Mouse (Mus musculus) limb, embryonic 11.5 days (tissue): ENCODE measurements around the gene Fmn2. TPM values are rescaled to one million over a fixed set of nuclear protein-coding genes. Genes with fewer than 3 reads are reported as not detected.

ENCODE experiments used
- ATAC-seq: fragments of 200-750 bp; cut with Nextera tagmentation; 2 replicates; pipeline ENCODE4 v1.8.0; 2017; ENCODE audit warnings: low read depth; ENCODE audit not compliant: insufficient number of reproducible peaks, low FRiP score, low TSS enrichment
- DNase-seq: peaks from one replicate; pipeline ENCODE4 v3.0.0-alpha.2; 2015; ENCODE audit warnings: low spot score
- H3K27ac ChIP-seq: fragments of 300-500 bp; sonication (generic); replicated peaks from 2 replicates; pipeline ENCODE4 v1.5.1; 2014; ENCODE audit warnings: low read depth, mild to moderate bottlenecking, low read length
- H3K27me3 ChIP-seq: fragments of 300-500 bp; sonication (generic); 2 replicates; pipeline ENCODE4 v1.6.1; 2014; ENCODE audit warnings: mild to moderate bottlenecking, low read length, mixed read lengths; ENCODE audit not compliant: control insufficient read depth, insufficient read depth
- H3K36me3 ChIP-seq: fragments of 300-500 bp; sonication (generic); 2 replicates; pipeline ENCODE4 v1.6.1; 2014; ENCODE audit warnings: mild to moderate bottlenecking, low read length, moderate library complexity, mixed read lengths; ENCODE audit not compliant: control insufficient read depth, insufficient read depth
- H3K4me1 ChIP-seq: fragments of 300-500 bp; sonication (generic); 2 replicates; pipeline ENCODE4 v1.6.1; 2014; ENCODE audit warnings: low read length, mixed read lengths; ENCODE audit not compliant: control insufficient read depth, insufficient read depth
- H3K4me2 ChIP-seq: fragments of 300-500 bp; sonication (generic); 2 replicates; pipeline ENCODE4 v1.6.1; 2014; ENCODE audit warnings: low read depth, mild to moderate bottlenecking, moderate library complexity; ENCODE audit not compliant: severe bottlenecking
- H3K4me3 ChIP-seq: fragments of 300-500 bp; sonication (generic); 2 replicates; pipeline ENCODE4 v1.5.1; 2014; ENCODE audit warnings: low read depth, low read length
- H3K9ac ChIP-seq: fragments of 300-500 bp; sonication (generic); 2 replicates; pipeline ENCODE4 v1.6.1; 2014; ENCODE audit warnings: mild to moderate bottlenecking, low read length
- H3K9me3 ChIP-seq: fragments of 300-500 bp; sonication (generic); 2 replicates; pipeline ENCODE4 v1.6.1; 2016; ENCODE audit warnings: low read length; ENCODE audit not compliant: control insufficient read depth
- WGBS: fragments of 180-500 bp; shearing (Covaris S2); extraction: QIAGEN DNeasy Blood & Tissue Kit; methylation state at CpG from one replicate; pipeline ENCODE4 v1.1.7; 2014; 5-methylcytosine and 5-hydroxymethylcytosine counted together
- polyA plus RNA-seq: library from polyadenylated mRNA; unstranded; fragments of >200 nt; fragmentation: Nextera tagmentation; extraction: Ambion mirVana; gene quantifications from 2 replicates; pipeline ENCODE4 v1.2.1, GENCODE M21; 2014

Fmn2 gene
- polyA plus RNA-seq, 1 experiment from 2014 or later, result 1.3 TPM

- H3K36me3 ChIP-seq, result no peaks in the 10 kb centered on the region
- WGBS, result 88% methylated on average over 6 of the region's 6 CpGs
- H3K9me3 ChIP-seq, result no peaks in the 10 kb centered on the region
- ATAC-seq, result no peak
- DNase-seq, result no peak
- no peak overlapping the region for H3K4me3 ChIP-seq
- no peak overlapping the region for H3K4me2 ChIP-seq
- no peak overlapping the region for H3K27ac ChIP-seq
- H3K4me1 ChIP-seq, result no peaks in the 10 kb centered on the region
- H3K27me3 ChIP-seq, result no peaks in the 10 kb centered on the region
- H3K9ac ChIP-seq, result no peak overlapping the region
Measured at GRCm38 (mm10) chr1:174564561-174564960, 62.9 kb downstream of the Fmn2 start.

- Histone ChIP-seq H3K4me1 (no peaks in the 10 kb centered on the region), H3K27ac (no peak overlapping the region), H3K36me3 (no peaks in the 10 kb centered on the region), H3K9ac (no peak overlapping the region), H3K27me3 (no peaks in the 10 kb centered on the region), H3K4me2 (no peak overlapping the region), H3K4me3 (no peak overlapping the region), H3K9me3 (no peaks in the 10 kb centered on the region)
- 89% methylated on average over 3 of the region's 3 CpGs for WGBS
- DNase-seq (no peak), ATAC-seq (no peak)
Measured at GRCm38 (mm10) chr1:174568609-174569008, 67.0 kb downstream of the Fmn2 start.

DNA sequence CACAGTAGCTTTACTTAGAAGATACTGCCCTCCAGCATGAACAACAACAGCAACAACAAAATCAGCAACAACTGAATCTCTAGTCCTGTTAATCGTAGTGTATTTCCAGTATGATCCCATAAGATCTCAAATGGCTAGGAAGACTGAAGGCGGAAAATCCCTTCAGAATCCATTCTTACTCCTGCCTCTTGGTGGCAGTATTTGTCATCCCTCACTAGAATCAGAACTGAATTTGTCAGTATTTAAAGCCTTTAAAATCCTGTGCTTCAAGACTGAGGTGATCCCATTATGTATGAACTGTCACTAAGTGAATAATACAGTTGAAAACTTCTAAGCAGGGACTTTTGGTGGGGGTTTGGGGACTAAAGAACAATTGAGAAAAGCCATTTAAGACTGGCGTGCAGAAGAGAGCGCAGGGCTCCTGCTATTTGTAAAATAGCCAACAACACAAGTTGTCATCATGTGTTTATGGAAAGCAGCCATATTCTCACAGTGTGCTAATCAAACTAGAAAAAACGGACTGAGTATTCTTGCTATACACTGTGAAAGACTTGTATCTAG lies 90.9 kb downstream of the Fmn2 start:
- Histone ChIP-seq H3K9me3 (no peaks in the 10 kb centered on the region), H3K27ac (no peak overlapping the region), H3K4me1 (no peaks in the 10 kb centered on the region), H3K27me3 (no peaks in the 10 kb centered on the region), H3K36me3 (no peaks in the 10 kb centered on the region), H3K4me2 (no peak overlapping the region), H3K4me3 (no peak overlapping the region), H3K9ac (no peak overlapping the region)
- ATAC-seq (no peak), DNase-seq (no peak)
- WGBS, result 70% methylated on average over 5 of the region's 5 CpGs

DNA sequence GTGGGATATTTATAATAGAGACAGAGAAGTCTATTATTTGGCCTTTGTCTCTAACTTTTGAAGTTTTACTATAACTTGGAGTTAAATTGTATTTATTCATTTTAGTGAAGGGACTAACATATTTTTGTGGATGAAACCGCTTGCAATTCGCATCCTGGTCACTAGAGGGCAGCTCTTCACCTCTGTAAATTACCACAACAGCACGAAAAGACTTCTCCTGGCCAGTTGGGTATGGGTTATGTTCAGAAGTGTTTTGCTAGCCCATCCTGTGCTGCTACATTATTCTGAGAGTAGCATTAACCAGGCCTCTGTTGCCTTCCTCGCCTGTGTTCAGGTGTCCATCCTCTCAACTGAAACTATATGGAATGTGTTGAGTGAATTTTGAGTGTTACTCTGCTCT lies 93.4 kb downstream of the Fmn2 start:
- peak; percentile 51; the same call in 1 of the 2 replicates for ATAC-seq
- 4% methylated on average over 4 of the region's 4 CpGs for WGBS
- Histone ChIP-seq H3K27ac (no peak overlapping the region), H3K36me3 (no peaks in the 10 kb centered on the region), H3K9ac (no peak overlapping the region), H3K4me2 (no peak overlapping the region), H3K4me1 (no peaks in the 10 kb centered on the region), H3K9me3 (no peaks in the 10 kb centered on the region), H3K4me3 (no peak overlapping the region), H3K27me3 (no peaks in the 10 kb centered on the region)
- peak; percentile 75 for DNase-seq

DNA sequence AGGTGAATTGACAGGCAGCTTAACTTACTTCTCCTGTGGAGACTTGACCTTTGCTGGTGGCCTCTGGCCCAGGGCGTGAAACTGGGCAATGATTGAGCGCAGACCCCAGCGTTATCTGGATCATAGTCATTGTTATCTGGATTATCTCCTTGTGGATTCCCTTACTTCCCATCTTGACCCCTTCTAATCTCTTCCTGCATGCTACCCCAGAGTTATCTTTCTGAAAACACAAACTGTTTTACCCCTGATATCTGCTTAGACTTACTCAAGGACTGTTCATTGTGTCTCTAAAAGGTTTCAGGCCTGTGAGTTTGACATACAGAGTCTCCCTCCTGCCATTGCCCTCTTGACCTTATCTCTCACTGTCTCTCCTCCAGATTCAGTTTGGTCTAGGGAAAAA lies 95.9 kb downstream of the Fmn2 start:
- H3K9ac ChIP-seq, result no peak overlapping the region
- H3K27ac ChIP-seq, result no peak overlapping the region
- H3K4me2 ChIP-seq, result no peak overlapping the region
- H3K27me3 ChIP-seq, result no peaks in the 10 kb centered on the region
- H3K4me3 ChIP-seq, result no peak overlapping the region
- DNase-seq (no peak), ATAC-seq (no peak)
- H3K4me1 ChIP-seq, result no peaks in the 10 kb centered on the region
- 65% methylated on average over 3 of the region's 3 CpGs for WGBS
- H3K9me3 ChIP-seq, result no peaks in the 10 kb centered on the region
- no peaks in the 10 kb centered on the region for H3K36me3 ChIP-seq

GRCm38 (mm10) chr1:174598226-174598625 lies 96.6 kb downstream of the Fmn2 start:
- no peaks in the 10 kb centered on the region for H3K36me3 ChIP-seq
- no peak overlapping the region for H3K9ac ChIP-seq
- H3K4me3 ChIP-seq, result no peak overlapping the region
- 82% methylated on average over 6 of the region's 6 CpGs for WGBS
- no peak overlapping the region for H3K4me2 ChIP-seq
- ATAC-seq, result no peak
- no peaks in the 10 kb centered on the region for H3K4me1 ChIP-seq
- no peak for DNase-seq
- H3K27ac ChIP-seq, result no peak overlapping the region
- no peaks in the 10 kb centered on the region for H3K27me3 ChIP-seq
- no peaks in the 10 kb centered on the region for H3K9me3 ChIP-seq

GRCm38 (mm10) chr1:174600041-174600440 lies 98.4 kb downstream of the Fmn2 start:
- Histone ChIP-seq H3K9ac (no peak overlapping the region), H3K9me3 (no peaks in the 10 kb centered on the region), H3K27me3 (no peaks in the 10 kb centered on the region), H3K27ac (no peak overlapping the region), H3K4me1 (no peaks in the 10 kb centered on the region), H3K4me2 (no peak overlapping the region), H3K4me3 (no peak overlapping the region), H3K36me3 (no peaks in the 10 kb centered on the region)
- DNase-seq (no peak), ATAC-seq (no peak)
- WGBS, result 93% methylated on average over 2 of the region's 2 CpGs

DNA sequence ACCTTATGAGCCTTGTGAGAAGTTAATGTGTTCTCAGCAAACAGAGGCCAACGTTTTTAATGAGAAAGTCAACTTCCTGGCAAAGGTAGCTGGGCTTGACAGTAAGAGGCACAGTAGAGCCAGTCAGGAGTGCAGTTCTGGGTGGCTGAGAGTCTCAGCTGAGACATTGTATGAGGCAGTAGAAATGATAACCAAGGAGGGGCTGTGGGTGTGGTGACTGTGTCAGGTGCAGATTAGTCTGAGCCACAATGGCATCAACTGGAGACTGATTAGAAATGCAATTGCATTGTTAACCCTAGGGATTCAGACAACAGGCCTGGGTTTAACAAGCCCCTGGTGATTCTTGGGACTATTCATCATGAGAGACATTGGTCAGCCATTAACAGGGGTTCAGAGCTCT lies 99.0 kb downstream of the Fmn2 start:
- 57% methylated on average over 1 of the region's 1 CpGs for WGBS
- no peaks in the 10 kb centered on the region for H3K9me3 ChIP-seq
- ATAC-seq (no peak), DNase-seq (no peak)
- no peak overlapping the region for H3K27ac ChIP-seq
- no peaks in the 10 kb centered on the region for H3K4me1 ChIP-seq
- no peak overlapping the region for H3K4me2 ChIP-seq
- no peaks in the 10 kb centered on the region for H3K36me3 ChIP-seq
- no peaks in the 10 kb centered on the region for H3K27me3 ChIP-seq
- H3K9ac ChIP-seq, result no peak overlapping the region
- H3K4me3 ChIP-seq, result no peak overlapping the region

DNA sequence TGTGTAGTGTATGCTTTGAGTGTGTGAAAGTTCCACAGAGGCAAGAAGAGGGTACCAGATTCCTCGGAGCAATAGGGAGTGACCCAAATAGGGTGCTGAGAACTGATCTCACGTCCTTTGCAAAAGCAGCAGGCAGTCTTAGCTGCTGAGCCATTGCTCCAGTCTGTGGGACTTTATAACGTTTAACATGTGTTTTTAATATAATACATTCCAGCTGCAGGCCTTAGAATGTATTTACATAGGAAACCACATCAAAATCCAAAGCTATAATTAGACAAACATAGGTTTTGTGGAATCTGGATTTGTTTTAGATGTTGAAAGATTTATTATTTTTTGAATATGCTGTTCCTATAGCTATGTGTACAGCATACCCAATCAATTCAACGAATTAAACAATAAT lies 115.7 kb downstream of the Fmn2 start:
- 29% methylated on average over 4 of the region's 4 CpGs for WGBS
- DNase-seq, result no peak
- peak; percentile 64; the same call in 1 of the 2 replicates for ATAC-seq
- Histone ChIP-seq H3K27me3 (no peaks in the 10 kb centered on the region), H3K9ac (no peak overlapping the region), H3K4me2 (no peak overlapping the region), H3K9me3 (no peaks in the 10 kb centered on the region), H3K27ac (no peak overlapping the region), H3K4me3 (no peak overlapping the region), H3K36me3 (no peaks in the 10 kb centered on the region), H3K4me1 (no peaks in the 10 kb centered on the region)
